Mouse (Mus musculus): ENCODE data around the gene Gtpbp3. TPM values are rescaled to one million over a fixed set of nuclear protein-coding genes. Genes with fewer than 3 reads are reported as not detected.
"Not testable (repeated sequence)": the region's sequence is repeated elsewhere in the genome, so short reads cannot be mapped to it uniquely, and the experiment has no call there.

Gtpbp3 gene
- polyA plus RNA-seq, 1 experiment, result 56.8 TPM

DNA sequence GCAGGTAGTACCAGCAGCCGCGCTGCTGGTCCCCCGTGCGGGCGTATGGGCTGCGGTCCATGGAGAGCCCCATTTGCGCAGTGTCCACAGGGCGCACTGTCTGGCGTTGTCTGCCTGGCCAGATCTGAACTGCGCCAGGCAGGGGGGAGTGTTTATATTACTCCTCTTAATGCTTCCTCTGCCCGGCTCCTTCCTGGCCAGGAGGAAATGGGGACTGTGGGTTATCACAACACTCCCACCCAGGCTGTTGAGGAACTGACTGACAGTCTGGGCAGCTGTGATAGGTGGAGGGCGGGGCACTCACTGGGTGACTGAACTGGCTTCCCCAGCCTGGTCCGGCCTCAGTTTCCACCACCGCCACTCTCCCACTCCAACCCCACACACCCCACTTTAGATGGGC, 23.7 kb downstream of the Gtpbp3 start, which contains the start of gene Plvap:
Plvap (minus strand) TSS at position 109 of the 400 bp plus-strand sequence.
- TF ChIP-seq CTCF (IDR thresholded peaks at IDR 0.05; ENCODE audit: borderline replicate concordance, control insufficient read depth, extremely low read depth, insufficient read depth, low read length, poor library complexity), result no peak
- TF ChIP-seq POLR2A (IDR thresholded peaks at IDR 0.05; ENCODE audit: control insufficient read depth, extremely low read depth, insufficient read depth, low read length, poor library complexity), result no peak

DNA sequence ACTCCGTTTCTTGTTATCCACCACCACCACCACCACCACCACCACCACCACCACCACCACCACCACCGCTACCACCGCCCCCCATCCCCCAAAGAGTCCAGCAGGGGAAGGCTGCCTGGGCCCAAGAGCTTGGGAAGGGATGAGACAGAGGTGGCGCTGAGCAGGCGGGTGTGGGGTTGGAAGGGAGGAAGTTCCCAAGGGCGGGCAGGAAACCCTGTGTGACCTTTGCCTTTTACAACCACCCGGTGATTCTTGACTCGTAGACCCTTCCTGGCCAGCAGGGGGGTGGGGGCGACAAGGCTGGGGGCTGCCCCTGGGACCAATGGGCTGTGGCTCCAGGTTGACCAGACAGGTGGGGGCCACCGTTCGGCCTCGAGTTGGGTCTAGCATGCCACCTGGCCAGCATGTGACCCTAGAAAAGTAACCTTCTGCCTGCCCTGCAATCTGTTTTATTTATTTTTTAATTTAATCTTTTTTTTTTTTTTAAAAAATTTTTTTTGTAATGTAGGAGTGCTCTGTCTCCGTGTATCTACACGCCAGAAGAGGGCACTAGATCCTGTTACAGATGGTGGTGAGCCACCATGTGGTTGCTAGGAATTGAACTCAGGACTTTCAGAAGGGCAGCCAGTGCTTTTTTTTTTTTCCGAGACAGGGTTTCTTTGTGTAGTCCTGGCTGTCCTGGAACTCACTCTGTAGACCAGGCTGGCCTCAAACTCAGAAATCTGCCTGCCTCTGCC, 25.3 kb downstream of the Gtpbp3 start:
- WGBS, result 37% methylated on average over 15 of the region's 15 CpGs
- H3K4me1 ChIP-seq (replicated peaks; ENCODE audit: control insufficient read depth, insufficient read depth, low read length), result no peaks in the 10 kb centered on the region
- no peak for DNase-seq
- no peak for TF ChIP-seq CTCF (IDR thresholded peaks at IDR 0.05; ENCODE audit: borderline replicate concordance, control insufficient read depth, extremely low read depth, insufficient read depth, low read length, poor library complexity)
- TF ChIP-seq POLR2A (IDR thresholded peaks at IDR 0.05; ENCODE audit: control insufficient read depth, extremely low read depth, insufficient read depth, low read length, poor library complexity), result no peak
- H3K4me3 ChIP-seq (ENCODE audit: control insufficient read depth, insufficient read depth, low read length), result no peak overlapping the region
- H3K27me3 ChIP-seq (ENCODE audit: control insufficient read depth, insufficient read depth, low read length), result peaks cover 3% of the 10 kb centered on the region; the same call in 1 of the 2 replicates
- no peaks in the 10 kb centered on the region for H3K36me3 ChIP-seq (ENCODE audit: control insufficient read depth, insufficient read depth, low read length)
- H3K27ac ChIP-seq (ENCODE audit: control insufficient read depth, insufficient read depth, low read length), result no peak overlapping the region

More for the DNA sequence above, 23.7 kb downstream of the Gtpbp3 start, which contains the start of gene Plvap:
- Histone ChIP-seq H3K4me1 (replicated peaks; ENCODE audit: control insufficient read depth, insufficient read depth, low read length) (peaks cover 8% of the 10 kb centered on the region), H3K27me3 (ENCODE audit: control insufficient read depth, insufficient read depth, low read length) (peaks cover 3% of the 10 kb centered on the region; the same call in 1 of the 2 replicates), H3K36me3 (ENCODE audit: control insufficient read depth, insufficient read depth, low read length) (no peaks in the 10 kb centered on the region), H3K4me3 (ENCODE audit: control insufficient read depth, insufficient read depth, low read length) (no peak within 1 kb of the TSS), H3K27ac (ENCODE audit: control insufficient read depth, insufficient read depth, low read length) (no peak within 1 kb of the TSS)
- DNase-seq, result no peak
- WGBS, result 7% methylated on average over 14 of the region's 14 CpGs

DNA sequence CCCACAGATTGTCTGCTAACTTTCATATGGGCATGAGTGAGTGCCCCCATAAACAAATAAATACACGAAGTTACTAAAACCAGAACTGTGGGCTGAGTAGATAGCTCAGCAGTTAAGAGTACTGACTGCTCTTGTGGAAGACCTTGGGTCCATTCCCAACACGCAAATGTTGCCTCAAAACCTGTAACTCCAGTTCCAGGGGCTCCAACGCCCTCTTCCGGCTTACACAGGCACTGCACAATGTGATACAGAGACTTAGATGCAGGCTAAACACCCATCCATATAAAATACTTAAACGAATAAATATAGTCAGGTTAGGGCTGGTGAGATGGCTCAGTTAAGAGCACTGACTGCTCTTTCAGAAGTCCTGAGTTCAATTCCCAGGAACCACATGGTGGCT, 27.1 kb downstream of the Gtpbp3 start:
- TF ChIP-seq CTCF (IDR thresholded peaks at IDR 0.05; ENCODE audit: borderline replicate concordance, control insufficient read depth, extremely low read depth, insufficient read depth, low read length, poor library complexity), result no peak
- TF ChIP-seq POLR2A (IDR thresholded peaks at IDR 0.05; ENCODE audit: control insufficient read depth, extremely low read depth, insufficient read depth, low read length, poor library complexity), result no peak
- WGBS, result 86% methylated on average over 5 of the region's 5 CpGs
- Histone ChIP-seq H3K27ac (ENCODE audit: control insufficient read depth, insufficient read depth, low read length) (no peak overlapping the region), H3K4me3 (ENCODE audit: control insufficient read depth, insufficient read depth, low read length) (no peak overlapping the region), H3K27me3 (ENCODE audit: control insufficient read depth, insufficient read depth, low read length) (peaks cover 3% of the 10 kb centered on the region; the same call in 1 of the 2 replicates), H3K4me1 (replicated peaks; ENCODE audit: control insufficient read depth, insufficient read depth, low read length) (no peaks in the 10 kb centered on the region), H3K36me3 (ENCODE audit: control insufficient read depth, insufficient read depth, low read length) (no peaks in the 10 kb centered on the region)
- no peak for DNase-seq

DNA sequence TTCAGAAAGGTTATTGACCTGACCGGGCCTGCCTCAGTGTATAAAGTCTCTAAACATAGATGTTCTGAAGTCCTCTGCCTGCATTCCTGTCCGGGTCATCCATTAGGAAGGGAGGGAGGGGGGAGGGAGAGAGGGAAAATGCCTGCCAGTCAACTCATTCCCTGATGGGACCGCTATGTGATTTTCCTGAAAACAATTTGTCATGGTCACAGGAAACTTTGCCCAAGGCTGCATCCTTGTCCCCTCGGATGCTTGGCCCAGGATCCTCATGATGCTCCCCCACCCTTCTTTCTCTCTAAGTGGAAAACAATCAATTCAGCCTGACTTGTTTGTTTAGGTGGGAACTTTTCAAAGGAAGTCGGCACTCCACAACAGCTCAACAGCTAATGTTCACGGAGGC, 28.9 kb downstream of the Gtpbp3 start:
- no peak overlapping the region for H3K4me3 ChIP-seq (ENCODE audit: control insufficient read depth, insufficient read depth, low read length)
- no peaks in the 10 kb centered on the region; the same call in 1 of the 2 replicates for H3K27me3 ChIP-seq (ENCODE audit: control insufficient read depth, insufficient read depth, low read length)
- TF ChIP-seq CTCF (IDR thresholded peaks at IDR 0.05; ENCODE audit: borderline replicate concordance, control insufficient read depth, extremely low read depth, insufficient read depth, low read length, poor library complexity), result no peak
- 83% methylated on average over 6 of the region's 6 CpGs for WGBS
- no peaks in the 10 kb centered on the region for H3K4me1 ChIP-seq (replicated peaks; ENCODE audit: control insufficient read depth, insufficient read depth, low read length)
- no peak for DNase-seq
- no peak overlapping the region for H3K27ac ChIP-seq (ENCODE audit: control insufficient read depth, insufficient read depth, low read length)
- no peaks in the 10 kb centered on the region for H3K36me3 ChIP-seq (ENCODE audit: control insufficient read depth, insufficient read depth, low read length)

DNA sequence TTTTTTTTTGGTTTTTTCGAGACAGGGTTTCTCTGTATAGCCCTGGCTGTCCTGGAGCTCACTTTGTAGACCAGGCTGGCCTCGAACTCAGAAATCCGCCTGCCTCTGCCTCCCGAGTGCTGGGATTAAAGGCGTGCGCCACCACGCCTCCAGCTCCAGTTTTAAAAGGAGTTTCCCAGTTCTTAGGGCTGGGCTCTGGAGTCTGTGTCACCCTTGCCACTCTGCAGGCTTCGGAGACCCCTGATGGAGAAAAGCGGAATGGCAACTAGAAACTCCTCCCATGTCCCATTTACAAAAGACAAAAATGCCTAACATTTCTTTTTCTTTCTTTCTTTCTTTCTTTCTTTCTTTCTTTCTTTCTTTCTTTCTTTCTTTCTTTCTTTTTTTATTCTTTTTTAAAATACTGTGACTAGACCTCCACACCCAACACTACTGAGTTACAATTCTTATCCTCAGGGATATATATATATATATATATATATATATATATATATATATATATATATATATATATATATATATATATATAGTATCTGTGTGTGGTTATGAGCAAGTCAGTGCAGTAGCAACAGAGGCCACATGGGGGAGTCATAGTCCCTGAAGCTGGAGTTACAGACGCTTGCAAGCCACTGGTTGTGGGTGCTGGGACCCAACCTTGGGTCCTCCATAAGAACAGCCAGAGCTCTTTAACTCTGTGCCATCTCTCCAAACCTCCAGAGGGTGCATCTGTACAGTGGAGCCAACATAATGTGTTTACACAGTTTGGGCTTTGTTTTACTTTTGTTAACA, 31.3 kb downstream of the Gtpbp3 start:
- 29% methylated on average over 10 of the region's 10 CpGs for WGBS
- DNase-seq, result peak; percentile 67
- not testable (repeated sequence) for H3K27ac ChIP-seq (ENCODE audit: control insufficient read depth, insufficient read depth, low read length); H3K4me3 ChIP-seq (ENCODE audit: control insufficient read depth, insufficient read depth, low read length); H3K27me3 ChIP-seq (ENCODE audit: control insufficient read depth, insufficient read depth, low read length); H3K36me3 ChIP-seq (ENCODE audit: control insufficient read depth, insufficient read depth, low read length); H3K4me1 ChIP-seq (replicated peaks; ENCODE audit: control insufficient read depth, insufficient read depth, low read length)

DNA sequence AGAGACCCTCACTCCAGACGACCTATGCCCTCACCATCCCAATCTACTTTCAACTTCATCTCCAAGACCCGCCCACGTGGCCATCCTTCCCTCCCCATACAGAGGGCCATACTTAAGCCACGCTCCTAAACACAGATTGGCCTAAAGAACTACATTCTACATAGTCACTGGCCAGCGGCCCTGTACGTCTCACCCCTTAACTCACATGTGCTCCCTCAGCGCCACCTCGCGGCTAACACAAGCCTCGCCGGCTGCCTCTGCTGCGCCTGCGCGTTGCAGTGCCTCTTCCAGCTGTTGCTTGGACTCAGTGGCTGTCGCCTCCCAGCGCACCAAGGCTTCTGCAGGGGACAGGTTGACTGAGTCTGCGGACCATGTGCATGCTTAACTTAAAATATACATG, 33.7 kb downstream of the Gtpbp3 start:
- Histone ChIP-seq H3K4me1 (replicated peaks; ENCODE audit: control insufficient read depth, insufficient read depth, low read length) (no peaks in the 10 kb centered on the region), H3K36me3 (ENCODE audit: control insufficient read depth, insufficient read depth, low read length) (no peaks in the 10 kb centered on the region), H3K27ac (ENCODE audit: control insufficient read depth, insufficient read depth, low read length) (no peak overlapping the region), H3K27me3 (ENCODE audit: control insufficient read depth, insufficient read depth, low read length) (no peaks in the 10 kb centered on the region), H3K4me3 (ENCODE audit: control insufficient read depth, insufficient read depth, low read length) (no peak overlapping the region)
- WGBS, result 2% methylated on average over 17 of the region's 17 CpGs
- DNase-seq, result peak; percentile 97
- TF ChIP-seq CTCF (IDR thresholded peaks at IDR 0.05; ENCODE audit: borderline replicate concordance, control insufficient read depth, extremely low read depth, insufficient read depth, low read length, poor library complexity) (peak; percentile 91), POLR2A (IDR thresholded peaks at IDR 0.05; ENCODE audit: control insufficient read depth, extremely low read depth, insufficient read depth, low read length, poor library complexity) (0 out of 2 replicates have a peak, but pooled peaks have one; percentile 22)
